Mouse (Mus musculus) myocyte (in vitro differentiated cells): ENCODE measurements around the gene Oprd1. TPM values are rescaled to one million over a fixed set of nuclear protein-coding genes. Genes with fewer than 3 reads are reported as not detected.

Source experiments
- H3K27me3 ChIP-seq: one replicate; pipeline ENCODE4 v1.6.1; 2011; ENCODE audit not compliant: control insufficient read depth, insufficient read depth, insufficient read length
- H3K36me3 ChIP-seq: one replicate; pipeline ENCODE4 v1.6.1; 2011; ENCODE audit not compliant: control insufficient read depth, insufficient read depth
- H3K4me2 ChIP-seq: one replicate; pipeline ENCODE4 v1.6.1; 2011; ENCODE audit warnings: low read depth, control low read depth
- H3K4me3 ChIP-seq: one replicate; pipeline ENCODE4 v1.5.1; 2011; ENCODE audit warnings: mild to moderate bottlenecking, control low read depth, moderate library complexity
- H3K79me2 ChIP-seq: one replicate; pipeline ENCODE4 v1.6.1; 2011; ENCODE audit not compliant: control insufficient read depth, insufficient read depth
- H3ac ChIP-seq: one replicate; pipeline ENCODE4 v1.6.1; 2011; ENCODE audit not compliant: control insufficient read depth, insufficient read length
- CEBPB ChIP-seq: IDR thresholded peaks from 2 replicates; pipeline ENCODE4 v1.6.1; 2011; ENCODE audit warnings: mild to moderate bottlenecking, moderate library complexity; ENCODE audit not compliant: poor library complexity, insufficient read depth, severe bottlenecking
- E2F4 ChIP-seq: IDR thresholded peaks from one replicate; pipeline ENCODE4 v1.6.1; 2011; ENCODE audit warnings: mild to moderate bottlenecking, control low read depth, moderate library complexity; ENCODE audit not compliant: insufficient read depth
- MAX ChIP-seq: IDR thresholded peaks from one replicate; pipeline ENCODE4 v1.6.1; 2011; ENCODE audit warnings: low read depth, mild to moderate bottlenecking, control low read depth
- MYOD1 ChIP-seq, 3 experiments: IDR thresholded peaks; one replicate each; pipeline ENCODE4 v1.6.1; 2011; ENCODE audit warnings: control low read depth in 2 of 3, low read depth in 2 of 3, mild to moderate bottlenecking in 2 of 3, moderate library complexity in 1 of 3; ENCODE audit not compliant: insufficient read length in 2 of 3, control insufficient read depth in 1 of 3
- MYOG ChIP-seq, 3 experiments: IDR thresholded peaks; one replicate each; pipeline ENCODE4 v1.6.1; 2011; ENCODE audit warnings: control low read depth in 2 of 3, low read depth in 2 of 3, mild to moderate bottlenecking in 2 of 3; ENCODE audit not compliant: insufficient read length in 2 of 3, control insufficient read depth in 1 of 3, insufficient read depth in 1 of 3
- POLR2A ChIP-seq: IDR thresholded peaks from one replicate; pipeline ENCODE4 v1.6.1; 2011; ENCODE audit warnings: low read depth, mild to moderate bottlenecking, control low read depth, moderate library complexity; ENCODE audit not compliant: insufficient read length
- POLR2AphosphoS2 ChIP-seq: IDR thresholded peaks from one replicate; pipeline ENCODE4 v1.6.1; 2011; ENCODE audit warnings: low read depth, control low read depth; ENCODE audit not compliant: insufficient read length
- REST ChIP-seq: IDR thresholded peaks from one replicate; pipeline ENCODE4 v1.6.1; 2011; ENCODE audit warnings: mild to moderate bottlenecking, control low read depth, moderate library complexity; ENCODE audit not compliant: insufficient read depth, insufficient read length
- SRF ChIP-seq: IDR thresholded peaks from one replicate; pipeline ENCODE4 v1.6.1; 2011; ENCODE audit warnings: low read depth; ENCODE audit not compliant: control insufficient read depth, insufficient read length
- TCF12 ChIP-seq: IDR thresholded peaks from one replicate; pipeline ENCODE4 v1.6.1; 2011; ENCODE audit warnings: mild to moderate bottlenecking, control low read depth; ENCODE audit not compliant: poor library complexity, insufficient read depth, severe bottlenecking
- TCF3 ChIP-seq: IDR thresholded peaks from one replicate; pipeline ENCODE4 v1.6.1; 2011; ENCODE audit warnings: low read depth, control low read depth; ENCODE audit not compliant: insufficient read length
- USF1 ChIP-seq: IDR thresholded peaks from one replicate; pipeline ENCODE4 v1.6.1; 2011; ENCODE audit warnings: low read depth, mild to moderate bottlenecking, control low read depth, moderate library complexity
- polyA plus RNA-seq: library from polyadenylated mRNA; unstranded; fragments of >200 nt; fragmentation: generic; extraction: Trizol; gene quantifications from one replicate; pipeline ENCODE4 v1.2.1, GENCODE M21; 2012; ENCODE audit warnings: missing spikeins

Oprd1 gene
- polyA plus RNA-seq, 1 experiment: not detected

DNA sequence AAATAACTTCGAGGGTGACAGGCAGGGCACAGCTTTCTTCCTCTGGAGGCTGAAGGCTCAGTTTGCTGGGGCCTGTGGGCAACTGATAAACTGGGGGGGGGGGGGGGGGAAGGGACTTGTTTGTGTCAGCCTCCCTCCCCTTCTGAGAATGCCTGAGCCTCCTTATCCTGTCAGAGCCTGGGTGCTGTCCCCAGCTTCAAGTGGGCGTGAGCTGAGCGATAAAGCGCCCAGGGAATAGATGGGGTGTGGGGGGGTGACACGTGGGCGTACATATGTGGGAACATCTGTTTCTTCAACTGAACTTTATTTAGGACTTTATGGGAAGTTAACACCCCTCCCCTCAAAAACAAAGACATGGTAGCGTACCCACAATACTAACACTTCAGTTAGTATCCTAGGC is 66.8 kb downstream of the Oprd1 start:
- H3K4me3 ChIP-seq: no peak overlapping the region
- no peak overlapping the region for H3K4me2 ChIP-seq
- H3K27me3 ChIP-seq: no peaks in the 10 kb centered on the region

DNA sequence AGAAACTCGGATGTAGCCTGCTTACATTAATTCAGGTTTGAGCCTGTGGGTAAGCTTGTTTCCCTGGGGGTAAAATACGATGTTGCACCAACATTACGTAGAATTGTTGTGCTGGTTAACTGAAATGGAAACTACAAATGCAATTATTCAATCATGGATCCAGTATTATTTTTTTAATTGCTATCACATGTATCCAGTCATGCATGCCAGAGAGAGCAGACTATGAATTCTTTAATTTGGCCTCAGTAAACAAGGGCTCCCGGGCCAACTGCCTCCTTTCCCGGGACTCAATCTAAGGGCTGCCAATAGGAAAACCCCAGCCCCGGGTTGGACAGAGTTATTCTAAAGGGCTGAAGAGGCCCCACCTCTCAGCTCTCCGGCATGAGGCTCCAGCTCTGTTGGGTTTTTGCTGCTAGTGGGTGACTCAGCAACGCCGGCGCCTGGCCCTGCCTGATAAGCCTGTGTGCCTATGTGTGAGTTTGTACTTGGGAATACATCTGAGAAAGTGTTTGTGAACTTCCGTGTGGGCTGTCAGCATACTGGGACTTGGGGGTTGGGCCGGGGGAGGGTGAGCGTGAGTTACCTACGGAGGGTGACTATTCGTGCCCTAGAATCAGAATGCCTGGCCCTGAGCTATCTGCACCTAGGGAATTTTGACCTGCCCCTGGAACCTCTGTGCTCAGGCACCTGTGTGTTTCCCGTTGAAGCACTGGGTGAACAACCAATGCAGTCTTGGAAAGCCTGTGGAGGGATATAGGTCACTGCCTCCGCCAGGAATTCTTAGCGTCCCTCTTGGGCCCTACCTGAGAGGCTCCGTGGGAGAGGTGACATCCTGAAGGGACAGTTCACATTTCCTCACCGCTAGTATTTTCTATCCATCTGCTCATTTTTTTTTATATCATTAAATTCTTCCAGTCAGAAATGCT is 67.5 kb downstream of the Oprd1 start:
- no peak overlapping the region for H3ac ChIP-seq
- H3K4me3 ChIP-seq: no peak overlapping the region
- no peaks in the 10 kb centered on the region for H3K79me2 ChIP-seq
- H3K36me3 ChIP-seq: no peaks in the 10 kb centered on the region
- no peaks in the 10 kb centered on the region for H3K27me3 ChIP-seq
- H3K4me2 ChIP-seq: peak overlapping the region; percentile 57
- no peak for TF ChIP-seq MAX
- no peak for TF ChIP-seq SRF
- no peak for TF ChIP-seq MYOD1 (IDR thresholded peaks at IDR 0.05; ENCODE audit: control insufficient read depth in 1 of 3, insufficient read length in 2 of 3, low read depth in 2 of 3)
- no peak for TF ChIP-seq POLR2A
- TF ChIP-seq POLR2AphosphoS2: no peak
- TF ChIP-seq MYOG (IDR thresholded peaks at IDR 0.05; ENCODE audit: control insufficient read depth in 1 of 3, insufficient read depth in 1 of 3, insufficient read length in 2 of 3, low read depth in 2 of 3): no peak
- no peak for TF ChIP-seq TCF12
- no peak for TF ChIP-seq TCF3
- no peak for TF ChIP-seq REST

More for the DNA sequence above, 66.8 kb downstream of the Oprd1 start:
- TF ChIP-seq REST (no peak), USF1 (no peak), SRF (no peak), E2F4 (no peak), CEBPB (no peak), POLR2A (no peak), MAX (no peak), POLR2AphosphoS2 (no peak), TCF12 (no peak), MYOG (IDR thresholded peaks at IDR 0.05; ENCODE audit: control insufficient read depth in 1 of 3, insufficient read depth in 1 of 3, insufficient read length in 2 of 3, low read depth in 2 of 3) (no peak), MYOD1 (IDR thresholded peaks at IDR 0.05; ENCODE audit: control insufficient read depth in 1 of 3, insufficient read length in 2 of 3, low read depth in 2 of 3) (no peak), TCF3 (no peak)
- no peak overlapping the region for H3ac ChIP-seq
- no peaks in the 10 kb centered on the region for H3K79me2 ChIP-seq
- H3K36me3 ChIP-seq: no peaks in the 10 kb centered on the region

DNA sequence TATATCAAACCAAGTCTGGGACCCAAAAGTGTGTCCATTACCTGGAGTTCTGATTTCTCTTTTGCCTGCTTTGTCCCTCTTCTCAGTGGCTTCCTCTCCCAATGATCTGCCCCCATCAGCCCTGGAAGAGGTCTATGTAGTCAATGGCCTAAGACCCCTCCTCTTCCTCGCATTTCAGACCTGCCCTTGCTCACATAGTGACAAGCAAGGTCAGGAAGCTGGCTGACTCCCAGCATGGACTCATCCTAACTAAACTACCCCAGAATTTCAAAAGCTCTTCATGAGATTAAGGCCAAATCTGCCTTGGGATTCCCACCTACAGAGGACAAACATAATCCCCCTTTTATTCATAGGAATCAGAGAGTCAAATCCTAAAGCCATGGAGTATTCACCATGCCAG is 68.5 kb downstream of the Oprd1 start:
- peak overlapping the region; percentile 92 for H3K4me2 ChIP-seq
- H3K79me2 ChIP-seq: no peaks in the 10 kb centered on the region
- H3K27me3 ChIP-seq: no peaks in the 10 kb centered on the region
- no peak for TF ChIP-seq POLR2A
- TF ChIP-seq USF1: no peak
- TF ChIP-seq SRF: no peak
- no peak for TF ChIP-seq MYOG (IDR thresholded peaks at IDR 0.05; ENCODE audit: control insufficient read depth in 1 of 3, insufficient read depth in 1 of 3, insufficient read length in 2 of 3, low read depth in 2 of 3)
- TF ChIP-seq REST: no peak
- no peak for TF ChIP-seq POLR2AphosphoS2
- no peak for TF ChIP-seq MYOD1 (IDR thresholded peaks at IDR 0.05; ENCODE audit: control insufficient read depth in 1 of 3, insufficient read length in 2 of 3, low read depth in 2 of 3)
- no peak for TF ChIP-seq MAX
- no peak for TF ChIP-seq E2F4
- TF ChIP-seq TCF3: no peak
- no peak for TF ChIP-seq TCF12
- no peak for TF ChIP-seq CEBPB
- H3ac ChIP-seq: no peak overlapping the region
- no peaks in the 10 kb centered on the region for H3K36me3 ChIP-seq
- H3K4me3 ChIP-seq: peak overlapping the region; percentile 44

DNA sequence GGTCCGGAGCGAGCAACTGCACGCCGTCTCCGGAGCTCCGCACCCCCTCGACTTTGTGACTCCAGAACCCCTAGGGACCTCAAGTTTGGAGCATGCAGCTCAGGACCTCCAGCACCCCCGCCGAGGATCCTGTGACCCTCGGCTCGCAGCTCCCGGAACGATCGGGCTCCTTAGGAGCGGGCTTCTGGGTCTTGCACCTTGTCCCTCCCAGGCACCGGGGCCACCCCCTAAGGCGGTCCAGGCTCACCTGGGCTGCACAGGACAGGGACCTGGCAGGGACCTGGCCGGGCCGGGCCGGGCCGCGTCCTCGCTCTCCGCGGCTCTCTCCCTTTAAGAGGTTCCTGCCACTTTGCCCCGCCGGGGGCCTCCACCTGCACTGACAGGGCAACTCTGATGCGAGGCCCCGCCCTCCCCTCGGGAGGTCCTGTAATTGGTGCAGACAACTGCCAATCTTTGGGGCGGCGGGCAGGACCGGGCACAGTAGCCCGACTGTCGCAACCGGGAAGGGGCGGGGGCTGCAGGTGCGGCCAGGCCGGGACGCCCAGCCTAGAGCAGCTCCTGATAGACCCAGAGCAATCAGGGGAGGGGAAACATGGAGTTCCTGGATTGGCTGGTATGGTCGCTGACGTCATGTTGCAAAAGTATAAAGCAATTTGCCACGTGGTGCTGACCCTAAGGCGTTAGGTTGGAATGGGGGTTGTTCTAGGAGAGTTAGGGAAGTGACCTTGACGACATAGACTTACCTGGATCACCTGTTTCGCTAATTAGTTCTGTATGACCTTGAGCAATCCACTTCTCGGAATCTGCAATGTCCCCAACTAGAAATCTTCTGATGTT is 69.1 kb downstream of the Oprd1 start, which contains the start of gene Epb41:
Epb41 (minus strand) TSS at position 389 of the 837 bp plus-strand sequence.
- H3K27me3 ChIP-seq: no peaks in the 10 kb centered on the region
- H3K79me2 ChIP-seq: no peaks in the 10 kb centered on the region
- peak within 1 kb of the TSS; percentile 92 for H3K4me2 ChIP-seq
- TF ChIP-seq POLR2A (no peak), POLR2AphosphoS2 (no peak), REST (no peak), CEBPB (0 out of 2 replicates have a peak, but pooled peaks have one; percentile 16), MAX (no peak), TCF3 (no peak), E2F4 (no peak), TCF12 (no peak), SRF (no peak), MYOG (IDR thresholded peaks at IDR 0.05; ENCODE audit: control insufficient read depth in 1 of 3, insufficient read depth in 1 of 3, insufficient read length in 2 of 3, low read depth in 2 of 3) (no peak), MYOD1 (IDR thresholded peaks at IDR 0.05; ENCODE audit: control insufficient read depth in 1 of 3, insufficient read length in 2 of 3, low read depth in 2 of 3) (no peak), USF1 (peak; percentile 68)
- peak within 1 kb of the TSS; percentile 34 for H3ac ChIP-seq
- H3K36me3 ChIP-seq: no peaks in the 10 kb centered on the region
- H3K4me3 ChIP-seq: peak within 1 kb of the TSS; percentile 44
